Mouse (Mus musculus) T-helper 2 cell (primary cell): Measurements from ENCODE around the gene Aagab.

Source experiments
- in situ Hi-C: fragments of 300-600 bp; cut with MboI, MseI; formaldehyde crosslinking; loops from one replicate; pipeline ENCODE4 v1.15.1; 2025; ENCODE audit warnings: high pct_unique_total_duplicates

The Aagab gene

GRCm38 (mm10) chr9:63647581-63648519 is 45.4 kb downstream of the Aagab start:
- in situ Hi-C loops: loop anchor here (10.0 kb wide), 1 partner anchor 197 kb away; no protein-coding TSS in a partner anchor

DNA sequence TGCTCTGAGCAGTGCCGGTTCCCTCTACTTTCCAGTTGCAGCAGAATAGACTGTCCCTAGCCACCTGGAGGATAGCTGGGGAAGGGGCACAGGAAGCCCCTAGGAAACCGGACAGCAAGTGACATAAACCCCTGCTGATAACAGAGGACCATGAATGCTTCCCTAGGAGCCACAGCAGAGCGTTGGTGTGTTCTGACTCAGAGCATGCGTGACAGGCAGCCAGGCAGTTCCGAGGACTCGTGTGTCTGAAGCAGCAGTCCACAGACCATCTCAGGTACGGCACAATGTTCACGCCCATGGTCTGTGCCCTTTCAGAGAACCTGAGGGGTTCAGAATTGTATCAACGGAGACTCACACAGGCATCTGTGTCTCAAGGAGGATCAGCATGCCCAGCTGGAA is 46.1 kb downstream of the Aagab start:
- in situ Hi-C loops: loop anchor here (10.0 kb wide), 1 partner anchor 196 kb away; no protein-coding TSS in a partner anchor

DNA sequence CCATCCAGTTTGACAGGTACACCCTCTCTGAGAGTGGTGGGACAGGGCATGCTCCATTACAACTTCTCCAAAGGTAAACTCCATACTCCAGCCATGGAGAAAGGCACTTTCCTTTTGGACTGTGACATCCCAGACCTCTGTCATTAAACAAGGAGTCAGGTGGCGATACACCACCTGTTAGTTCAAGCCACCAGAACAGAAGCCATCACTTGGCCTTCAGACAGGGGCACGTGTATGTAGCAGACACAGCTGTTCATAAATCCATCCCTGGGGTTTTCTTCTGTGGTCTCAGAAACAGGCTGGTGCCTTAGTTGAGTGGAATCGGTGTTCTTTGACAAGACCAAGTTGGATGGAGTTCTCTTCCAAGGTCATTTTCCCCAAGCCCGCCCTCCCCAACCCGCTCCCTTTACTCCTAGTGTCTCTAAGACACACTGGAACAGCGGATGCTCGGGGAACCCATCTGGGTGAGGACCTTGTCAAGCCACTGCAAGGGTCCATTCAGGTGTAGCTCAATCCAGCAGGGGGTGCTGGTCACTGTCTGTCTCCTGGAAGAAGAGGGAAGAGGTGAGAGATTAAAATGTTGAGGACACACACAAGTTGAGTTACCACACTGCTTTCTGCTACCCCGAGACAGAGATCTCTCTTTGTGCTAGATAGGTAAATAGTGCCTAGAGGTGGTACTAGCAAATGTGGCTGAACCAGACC is 47.5 kb downstream of the Aagab start:
- in situ Hi-C loops: loop anchor here (10.0 kb wide), 1 partner anchor 195 kb away; no protein-coding TSS in a partner anchor

DNA sequence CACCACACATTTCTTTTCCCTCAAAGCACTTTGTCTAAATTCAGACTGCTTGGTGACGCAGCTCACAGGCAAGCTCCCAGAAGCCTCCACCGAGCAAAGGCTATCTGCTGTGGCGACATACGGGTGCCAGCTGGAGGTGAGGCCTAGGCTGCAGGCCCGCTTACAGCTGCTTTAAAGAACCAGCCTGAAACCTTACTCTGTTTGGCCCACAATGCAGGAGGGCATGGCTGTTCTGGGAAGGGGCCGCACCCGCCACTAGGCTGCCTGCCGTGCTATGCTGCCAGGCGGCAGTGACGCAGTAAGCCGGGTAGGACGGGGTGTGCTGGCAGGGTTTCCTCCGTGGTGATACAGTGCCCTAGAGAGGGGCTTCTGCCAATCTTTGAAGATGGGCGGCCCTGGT is 48.4 kb downstream of the Aagab start:
- in situ Hi-C loops: no loop called here

GRCm38 (mm10) chr9:63651594-63651993 is 49.1 kb downstream of the Aagab start:
- in situ Hi-C loops: no loop called here

DNA sequence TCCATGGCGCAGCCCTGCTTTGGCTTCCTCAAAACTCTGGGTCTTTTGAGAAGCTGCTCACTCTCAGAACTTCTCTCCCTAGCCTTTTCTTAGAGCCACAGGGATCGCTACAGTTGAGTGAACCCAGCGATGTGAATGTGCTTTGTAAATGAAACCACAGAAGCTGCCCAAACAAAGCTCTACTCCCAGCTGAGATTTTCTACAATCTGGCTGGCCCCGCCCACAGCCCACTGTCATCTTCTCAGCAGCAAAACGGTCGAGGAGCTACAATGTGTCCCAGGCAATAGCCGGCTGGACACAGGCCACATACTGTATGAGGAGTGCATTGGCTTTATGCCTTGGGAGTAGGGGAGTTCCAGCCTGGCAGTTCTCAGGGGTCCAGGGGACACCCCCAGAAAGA is 51.2 kb downstream of the Aagab start:
- in situ Hi-C loops: no loop called here

- in situ Hi-C loops: no loop called here
These were observed 52.1 kb downstream of the Aagab start for GRCm38 (mm10) chr9:63654575-63654974.

DNA sequence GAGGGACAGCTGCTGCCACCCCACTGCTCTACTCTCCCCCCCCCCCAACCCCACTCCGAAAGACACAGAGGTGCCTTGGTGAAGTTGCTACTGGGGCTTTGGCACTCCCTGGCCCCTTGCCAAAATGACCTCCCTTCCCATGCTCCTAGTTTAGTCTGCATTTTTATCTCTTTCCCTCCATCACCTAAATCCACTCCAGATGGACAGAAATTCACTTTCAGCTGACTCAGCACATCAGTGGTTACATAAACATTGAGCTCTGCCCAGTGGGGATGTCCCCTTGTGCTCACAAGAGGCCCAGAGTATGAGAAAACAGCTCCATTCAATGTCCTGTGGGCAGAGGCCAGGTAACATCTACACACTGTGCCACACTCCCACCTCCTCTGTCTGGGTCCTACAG is 52.6 kb downstream of the Aagab start:
- in situ Hi-C loops: no loop called here

DNA sequence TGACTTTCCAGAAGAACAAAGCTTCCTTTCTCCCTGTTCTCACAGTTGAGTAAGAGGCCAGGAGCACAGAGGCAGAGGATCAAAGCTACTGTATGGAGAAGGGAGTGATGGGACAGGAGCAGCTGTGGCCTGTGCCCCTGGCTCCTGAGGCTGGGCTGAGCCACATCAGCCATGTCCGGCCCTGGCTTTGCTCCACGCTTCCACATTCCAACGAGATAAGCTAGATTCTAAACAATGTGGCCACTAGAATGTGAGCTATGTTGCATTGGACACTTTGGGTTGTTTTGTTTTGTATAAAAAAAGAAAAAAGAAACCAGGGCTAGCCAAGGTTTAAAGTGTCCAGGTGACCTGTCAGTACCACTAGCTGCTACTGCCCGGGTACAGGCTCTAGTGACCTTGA is 54.7 kb downstream of the Aagab start:
- in situ Hi-C loops: no loop called here

DNA sequence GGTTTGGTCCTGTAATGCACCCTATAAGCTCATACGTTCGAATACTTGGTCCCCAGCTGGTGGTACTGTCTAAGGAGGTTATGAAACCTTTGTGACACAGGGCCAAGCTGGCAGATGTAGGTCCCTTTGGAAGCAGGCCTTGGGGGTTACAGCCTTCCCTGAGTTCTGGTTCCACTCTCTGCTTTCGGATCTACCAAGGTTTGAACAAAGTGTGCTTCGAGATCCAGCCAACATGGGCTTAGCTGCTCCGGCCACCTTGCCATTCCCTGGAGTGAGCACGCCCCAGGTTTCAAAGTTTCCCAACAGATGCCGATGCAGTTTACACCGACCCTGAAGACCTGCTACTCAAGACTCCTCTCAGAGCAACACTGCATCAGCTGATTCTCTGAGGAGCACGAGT is 56.0 kb downstream of the Aagab start:
- in situ Hi-C loops: no loop called here

DNA sequence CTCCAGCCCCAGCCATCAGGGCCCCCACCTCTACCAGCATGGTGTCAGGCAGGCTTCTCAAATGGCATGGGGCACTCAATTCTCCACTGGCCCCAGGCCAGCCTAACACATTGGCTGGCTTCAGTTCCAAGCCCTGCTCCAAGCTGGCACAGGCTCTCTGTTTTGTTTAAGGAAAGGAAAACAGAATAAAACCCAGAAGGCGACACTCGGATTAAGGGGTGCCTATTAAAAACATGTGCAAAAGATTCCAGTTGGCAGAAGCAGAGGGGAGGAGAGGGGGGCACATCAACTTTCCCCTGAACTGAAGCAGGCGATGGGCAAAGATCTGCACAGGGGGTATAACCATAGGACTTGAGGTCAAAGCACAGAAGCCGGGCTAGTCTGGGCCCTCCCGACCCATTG is 56.5 kb downstream of the Aagab start:
- in situ Hi-C loops: no loop called here

DNA sequence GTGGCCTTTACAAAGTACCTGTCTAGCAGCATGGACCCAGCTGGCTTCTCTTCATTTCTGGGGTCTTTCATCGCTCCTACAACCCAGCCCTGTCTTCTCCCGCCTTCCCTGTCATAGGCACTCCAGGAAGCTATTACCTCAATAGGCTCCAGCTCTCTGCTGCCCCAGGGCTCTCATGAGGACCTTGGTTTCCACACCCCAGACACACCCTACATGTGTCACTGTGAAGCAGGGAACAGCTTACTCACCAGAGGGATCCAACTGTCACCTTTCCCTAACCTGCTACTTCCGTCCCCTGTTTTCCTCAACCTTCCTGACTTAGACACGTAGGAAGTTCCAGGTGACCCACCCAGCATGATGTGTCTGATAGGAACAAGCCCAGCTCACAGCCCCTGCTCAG is 57.6 kb downstream of the Aagab start:
- in situ Hi-C loops: no loop called here

- in situ Hi-C loops: no loop called here
These were observed 58.2 kb downstream of the Aagab start for GRCm38 (mm10) chr9:63660691-63661090.

- in situ Hi-C loops: no loop called here
These were observed 60.3 kb downstream of the Aagab start for GRCm38 (mm10) chr9:63662759-63663158.

- in situ Hi-C loops: no loop called here
These were observed 60.8 kb downstream of the Aagab start for GRCm38 (mm10) chr9:63663222-63663621.

- in situ Hi-C loops: no loop called here
These were observed 61.9 kb downstream of the Aagab start for GRCm38 (mm10) chr9:63664300-63664745.

DNA sequence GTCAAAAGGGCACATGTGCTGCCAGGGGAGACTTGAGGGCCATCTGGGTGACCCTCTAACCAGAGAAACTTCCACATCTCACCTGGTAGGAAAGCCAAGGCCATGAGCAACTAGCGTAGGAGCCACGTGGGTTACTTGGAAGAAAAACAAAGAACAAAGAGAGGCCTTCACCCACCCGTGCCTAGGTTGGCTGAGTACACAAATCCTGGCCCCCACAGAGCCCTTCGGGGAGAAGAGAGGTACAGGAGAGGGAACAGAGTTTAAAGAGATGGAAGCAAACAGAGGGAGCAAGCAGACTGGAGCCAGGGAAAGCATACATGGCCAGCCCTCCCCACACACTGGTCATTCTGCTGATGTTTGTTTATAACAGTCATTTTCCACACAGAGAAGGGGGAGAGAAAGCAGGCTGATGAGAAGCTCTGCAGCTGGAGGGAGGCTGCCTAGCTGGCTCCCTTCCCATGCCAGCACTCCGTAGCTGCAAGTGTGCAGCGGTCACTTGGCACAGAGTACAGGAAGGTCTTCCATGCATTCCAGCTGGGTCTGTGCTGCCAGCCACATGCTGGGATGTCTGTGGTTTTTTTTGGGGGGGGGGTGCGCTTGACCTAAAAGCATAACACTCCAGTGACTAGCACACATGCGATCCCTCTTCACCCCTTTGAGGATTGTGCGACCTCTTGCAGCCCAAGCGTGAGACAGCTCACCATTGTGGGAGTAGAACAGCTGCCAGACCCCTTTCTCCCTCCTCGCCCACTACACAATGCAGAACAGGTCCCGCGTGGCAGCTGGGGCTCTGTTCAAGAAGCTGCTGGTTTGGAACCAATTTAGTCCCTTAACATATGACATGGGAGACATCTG is 62.6 kb downstream of the Aagab start:
- in situ Hi-C loops: loop anchor here (5.0 kb wide), 1 partner anchor 532 kb away; no protein-coding TSS in a partner anchor

DNA sequence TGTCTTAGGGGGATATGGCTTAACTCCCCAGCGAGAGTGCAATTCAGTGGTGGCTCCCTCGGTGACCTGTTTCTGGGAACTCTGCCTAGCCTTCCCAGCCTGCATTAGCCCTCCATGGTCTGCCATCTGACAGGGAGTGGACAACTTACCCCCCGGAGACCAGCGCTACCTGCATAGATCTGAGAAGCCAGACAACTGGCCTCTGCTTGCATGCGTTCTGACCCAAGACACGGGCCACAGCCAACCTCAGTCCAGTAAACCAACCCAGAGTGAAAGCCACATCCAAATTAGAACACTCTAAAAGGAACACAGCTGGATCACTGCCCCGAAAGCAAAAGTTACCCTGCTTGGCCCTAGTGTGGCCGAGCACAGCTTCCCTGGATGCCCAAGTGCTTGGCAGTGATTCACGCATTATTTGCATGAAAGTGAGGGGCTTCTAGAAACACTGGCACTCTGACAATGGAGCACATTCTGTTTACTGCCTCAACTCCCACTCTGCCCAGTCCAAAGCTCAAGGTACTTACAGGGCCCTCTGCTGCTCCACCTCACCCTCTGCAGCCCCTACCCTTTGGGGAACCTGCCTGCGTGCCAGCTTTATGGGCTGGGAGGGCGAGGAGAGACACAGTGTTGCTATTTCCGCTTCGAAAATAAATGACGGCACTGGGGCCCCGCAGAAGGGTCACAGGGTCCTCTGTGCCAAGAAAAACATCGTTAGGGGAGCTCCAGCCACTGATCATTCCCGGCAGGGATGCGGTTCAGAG is 64.3 kb downstream of the Aagab start:
- in situ Hi-C loops: loop anchor here (5.0 kb wide), 1 partner anchor 531 kb away; no protein-coding TSS in a partner anchor

GRCm38 (mm10) chr9:63667373-63667724 is 64.9 kb downstream of the Aagab start:
- in situ Hi-C loops: loop anchor here (5.0 kb wide), 1 partner anchor 530 kb away; no protein-coding TSS in a partner anchor

GRCm38 (mm10) chr9:63668621-63669020 is 66.2 kb downstream of the Aagab start:
- in situ Hi-C loops: loop anchor here (5.0 kb wide), 1 partner anchor 529 kb away; no protein-coding TSS in a partner anchor

DNA sequence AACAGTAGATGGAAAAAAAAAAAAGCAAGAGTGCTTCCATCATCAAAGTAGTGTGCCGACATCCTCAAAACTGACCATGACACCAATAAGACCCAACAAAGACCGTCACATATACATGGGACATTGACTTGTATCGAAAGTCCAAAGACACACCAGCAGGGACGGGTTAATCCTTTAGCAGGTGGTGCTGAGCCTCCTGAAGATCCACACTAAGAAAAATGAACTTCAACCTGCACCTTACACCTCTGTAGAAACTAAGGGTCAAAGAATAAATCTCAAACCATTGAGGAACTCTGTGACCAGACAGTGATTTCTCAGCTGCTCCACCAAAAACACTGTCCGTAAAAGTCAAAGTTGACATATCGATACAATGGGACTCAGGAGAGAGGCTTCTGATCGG is 67.4 kb downstream of the Aagab start:
- in situ Hi-C loops: loop anchor here (5.0 kb wide), 1 partner anchor 527 kb away; no protein-coding TSS in a partner anchor
